Comparison of ENCODE assay signal across 17 mouse cellular contexts in genomic region chr9:43438476-43438875, GRCm38 (mm10).
"Had no signal": no experiment of that assay in that cellular context is flagged by ENCODE, and none has a peak within 500 bp of the region (broad histone marks: within the 10 kb centered on the region; RNA-seq: fewer than 3 reads in every experiment).

No protein-coding gene starts in this region.

- H3K9me3 ChIP-seq: intestine, embryonic 15.5 days; limb, embryonic 12.5 days; liver, embryonic 13.5 days; lung, embryonic 15.5 days; stomach, embryonic 15.5 days had no signal

- H3K27me3 ChIP-seq: intestine, embryonic 15.5 days; liver, embryonic 13.5 days; lung, embryonic 15.5 days; stomach, embryonic 15.5 days had no signal

- H3K4me1 ChIP-seq: intestine, embryonic 15.5 days; limb, embryonic 12.5 days; liver, embryonic 13.5 days; lung, embryonic 15.5 days; stomach, embryonic 15.5 days had no signal

- DNase-seq: kidney, adult 18-20 months; kidney, postnatal 10 days; kidney, postnatal 4 days; liver; liver, embryonic 13.5 days; liver, postnatal 0 days; lung, postnatal 14 days; right cerebral cortex, postnatal 4 days; thymus, postnatal 4 days had no signal

- H3K9ac ChIP-seq: intestine, embryonic 15.5 days; limb, embryonic 12.5 days; liver, embryonic 13.5 days; liver, postnatal 0 days; lung, embryonic 15.5 days; stomach, embryonic 15.5 days had no signal

- H3K4me3 ChIP-seq: intestine, embryonic 15.5 days; layer of hippocampus, adult 2 months; left cerebral cortex, adult 2 months; limb, embryonic 12.5 days; liver, embryonic 13.5 days; lung, embryonic 15.5 days; stomach, embryonic 15.5 days had no signal

- H3K4me2 ChIP-seq: intestine, embryonic 15.5 days; limb, embryonic 12.5 days; liver, embryonic 13.5 days; lung, embryonic 15.5 days; stomach, embryonic 15.5 days had no signal

- ATAC-seq: intestine, embryonic 15.5 days; liver, postnatal 0 days; midbrain, embryonic 16.5 days had no signal

- H3K27ac ChIP-seq: intestine, embryonic 15.5 days; layer of hippocampus, adult 2 months; left cerebral cortex, adult 2 months; limb, embryonic 12.5 days; liver, embryonic 13.5 days; lung, embryonic 15.5 days; macrophage; stomach, embryonic 15.5 days had no signal

- H3K36me3 ChIP-seq: intestine, embryonic 15.5 days; limb, embryonic 12.5 days; liver, embryonic 13.5 days; lung, embryonic 15.5 days; stomach, embryonic 15.5 days had no signal
